Mouse (Mus musculus) embryonic facial prominence, embryonic 13.5 days (tissue): Measurements from ENCODE around the gene 1700047I17Rik2. TPM values are rescaled to one million over a fixed set of nuclear protein-coding genes. Genes with fewer than 3 reads are reported as not detected.
"Not testable (repeated sequence)": the region's sequence is repeated elsewhere in the genome, so short reads cannot be mapped to it uniquely, and the experiment has no call there.

Experiments used
- ATAC-seq: fragments of 200-750 bp; cut with Nextera tagmentation; 2 replicates; pipeline ENCODE4 v1.8.0; 2017; ENCODE audit warnings: low read depth; ENCODE audit not compliant: insufficient number of reproducible peaks, insufficient read depth, low FRiP score, low TSS enrichment
- H3K27ac ChIP-seq: fragments of 300-500 bp; sonication (generic); 2 replicates; pipeline ENCODE4 v1.5.1; 2015; ENCODE audit warnings: moderate library complexity, mild to moderate bottlenecking, inconsistent platforms
- H3K27me3 ChIP-seq: fragments of 300-500 bp; sonication (generic); 2 replicates; pipeline ENCODE4 v1.6.1; 2015; ENCODE audit warnings: mild to moderate bottlenecking, inconsistent platforms
- H3K36me3 ChIP-seq: fragments of 300-500 bp; sonication (generic); 2 replicates; pipeline ENCODE4 v1.6.1; 2015; ENCODE audit warnings: mild to moderate bottlenecking, inconsistent platforms
- H3K4me1 ChIP-seq: fragments of 300-500 bp; sonication (generic); 2 replicates; pipeline ENCODE4 v1.6.1; 2015; ENCODE audit warnings: inconsistent platforms
- H3K4me2 ChIP-seq: fragments of 300-500 bp; sonication (generic); 2 replicates; pipeline ENCODE4 v1.6.1; 2015; ENCODE audit warnings: moderate library complexity, mild to moderate bottlenecking, inconsistent platforms
- H3K4me3 ChIP-seq: fragments of 300-500 bp; sonication (generic); 2 replicates; pipeline ENCODE4 v1.5.1; 2015; ENCODE audit warnings: mild to moderate bottlenecking, inconsistent platforms
- H3K9ac ChIP-seq: fragments of 300-500 bp; sonication (generic); 2 replicates; pipeline ENCODE4 v1.6.1; 2015; ENCODE audit warnings: mild to moderate bottlenecking, inconsistent platforms
- H3K9me3 ChIP-seq: fragments of 300-500 bp; sonication (generic); 2 replicates; pipeline ENCODE4 v1.6.1; 2016; ENCODE audit warnings: inconsistent platforms
- WGBS: fragments of 180-500 bp; shearing (Covaris S2); methylation state at CpG from one replicate; pipeline ENCODE4 v1.1.7; 2015; ENCODE audit warnings: mixed read lengths; 5-methylcytosine and 5-hydroxymethylcytosine counted together
- polyA plus RNA-seq: library from polyadenylated mRNA; unstranded; fragments of >200 nt; fragmentation: Nextera tagmentation; extraction: Ambion mirVana; gene quantifications from 2 replicates; pipeline ENCODE4 v1.2.1, GENCODE M21; 2015

Gene 1700047I17Rik2
- polyA plus RNA-seq, 1 experiment from 2014 or later, result 2.6 TPM

DNA sequence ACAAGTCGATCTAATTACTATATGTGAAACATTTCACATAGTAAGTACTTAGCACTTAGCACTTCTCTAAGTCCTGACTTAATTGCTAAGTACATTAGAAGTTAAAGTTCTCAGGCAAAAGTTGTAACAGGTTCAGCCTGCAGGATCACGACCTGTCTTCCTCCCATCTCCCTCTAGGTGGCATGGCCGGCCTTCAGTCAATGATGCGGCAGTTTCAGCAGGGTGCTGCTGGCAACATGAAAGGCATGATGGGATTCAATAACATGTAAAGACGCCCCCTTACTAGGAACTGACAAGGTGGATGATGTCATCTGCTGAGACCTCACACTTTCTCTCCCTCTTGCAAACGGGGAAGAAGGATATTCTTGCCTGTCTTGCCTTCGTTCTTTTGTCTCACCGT is 62.6 kb downstream of the 1700047I17Rik2 start:
- not testable (repeated sequence) for H3K4me1 ChIP-seq, H3K27me3 ChIP-seq, H3K9me3 ChIP-seq, H3K27ac ChIP-seq, ATAC-seq, H3K9ac ChIP-seq, H3K4me3 ChIP-seq, H3K4me2 ChIP-seq
- peaks cover 23% of the 10 kb centered on the region for H3K36me3 ChIP-seq
- no CpG with 5 or more reads among the region's 8 CpGs for WGBS

DNA sequence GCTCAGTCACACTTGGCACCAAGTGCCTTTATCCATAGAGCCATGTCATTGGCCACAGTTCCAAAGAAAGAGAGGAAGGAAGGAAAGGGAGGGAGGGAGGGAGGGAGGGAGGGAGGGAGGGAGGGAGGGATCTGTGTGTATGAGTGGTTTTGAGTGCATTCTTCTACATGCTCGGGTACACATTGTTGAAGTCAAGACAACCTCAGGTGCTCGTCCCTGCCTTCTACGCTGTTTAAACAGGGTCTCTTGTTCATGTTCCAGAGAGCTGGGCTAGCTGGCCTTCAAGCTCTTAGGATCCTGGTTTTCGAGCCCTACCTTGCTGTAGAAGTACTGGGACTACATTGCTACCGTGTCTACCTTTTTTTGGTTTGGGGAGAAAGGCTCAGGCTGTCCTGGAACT is 64.0 kb downstream of the 1700047I17Rik2 start:
- not testable (repeated sequence) for H3K4me2 ChIP-seq, ATAC-seq, H3K9me3 ChIP-seq, H3K27me3 ChIP-seq, H3K9ac ChIP-seq, H3K4me1 ChIP-seq, H3K27ac ChIP-seq, H3K4me3 ChIP-seq
- WGBS, result no CpG with 5 or more reads among the region's 5 CpGs
- peaks cover 12% of the 10 kb centered on the region for H3K36me3 ChIP-seq

Other genes with a start within 250 kb of the 1700047I17Rik2 start
- not detected in 2 replicates for gene Gm20403, start 213.1 kb upstream of the 1700047I17Rik2 start, polyA plus RNA-seq
- gene Baz1a, start 185.2 kb upstream of the 1700047I17Rik2 start, polyA plus RNA-seq, result 26.6 and 31.2 TPM in 2 replicates
- gene 2700097O09Rik, start 119.5 kb upstream of the 1700047I17Rik2 start, polyA plus RNA-seq, result 41.9 and 43.2 TPM in 2 replicates
- 160 and 180 TPM in 2 replicates for gene Srp54a, start 119.3 kb upstream of the 1700047I17Rik2 start, polyA plus RNA-seq
- gene Fam177a, start 75.1 kb upstream of the 1700047I17Rik2 start, polyA plus RNA-seq, result 24.7 and 27.8 TPM in 2 replicates
- gene Srp54b, start 44.5 kb upstream of the 1700047I17Rik2 start, polyA plus RNA-seq, result 63.1 and 63.4 TPM in 2 replicates
- 73.2 and 80.9 TPM in 2 replicates for gene Srp54c, start 30.6 kb downstream of the 1700047I17Rik2 start, polyA plus RNA-seq
- gene 1110008L16Rik, start 100.0 kb downstream of the 1700047I17Rik2 start, polyA plus RNA-seq, result 13.0 and 15.5 TPM in 2 replicates
- 16.8 and 18.8 TPM in 2 replicates for gene Ppp2r3c, start 103.4 kb downstream of the 1700047I17Rik2 start, polyA plus RNA-seq
- gene Psma6, start 184.6 kb downstream of the 1700047I17Rik2 start, polyA plus RNA-seq, result 440 and 454 TPM in 2 replicates